Mouse (Mus musculus): ENCODE data around the gene Gm10553.
"Not testable (repeated sequence)": the region's sequence is repeated elsewhere in the genome, so short reads cannot be mapped to it uniquely, and the experiment has no call there.

Gm10553 gene

DNA sequence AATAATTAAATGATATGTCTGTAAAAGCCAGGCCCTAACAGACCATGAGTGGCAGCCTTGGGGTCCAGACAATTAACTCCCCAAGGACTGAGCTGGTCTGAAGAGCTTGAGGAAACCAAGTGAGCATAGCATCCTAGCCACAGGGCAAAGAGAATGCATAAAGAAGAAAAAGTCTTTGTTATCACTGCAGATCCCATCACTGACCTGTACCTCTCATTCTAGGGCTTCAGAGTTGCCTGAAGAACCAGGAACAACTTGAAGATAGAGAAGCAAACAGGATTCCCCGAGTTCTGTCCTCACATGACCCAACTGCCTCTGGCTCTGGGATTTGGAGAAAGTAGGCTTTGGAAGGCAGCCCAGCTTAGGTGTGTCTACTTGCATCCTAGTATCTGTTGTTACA lies at the start of gene Gm10553:
TSS of gene Gm10553 (plus strand) at position 301 of the 400 bp plus-strand sequence.
- not testable (repeated sequence) for DNase-seq (ENCODE audit: low read depth, low spot score)

DNA sequence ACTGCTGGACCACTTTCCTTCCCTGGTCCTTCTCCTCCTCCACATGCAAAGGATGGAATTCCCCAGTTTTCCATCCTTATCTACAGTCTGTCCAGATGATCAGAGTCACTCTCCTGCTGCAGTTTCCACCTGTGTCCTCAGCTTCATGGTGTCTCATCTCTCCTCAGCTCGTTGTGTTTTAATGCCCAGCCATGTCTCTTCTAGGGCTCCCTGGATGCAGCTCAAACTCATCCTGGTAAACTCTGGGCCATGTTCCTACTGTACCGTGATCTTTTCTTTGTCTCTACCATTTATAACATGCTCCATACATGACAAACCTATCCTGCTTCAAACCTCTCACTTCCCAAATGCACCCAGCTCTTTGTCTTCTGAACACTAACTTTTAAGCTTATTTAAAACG lies 28.3 kb upstream of the Gm10553 start:
- DNase-seq (ENCODE audit: low read depth, low spot score): not testable (repeated sequence)

DNA sequence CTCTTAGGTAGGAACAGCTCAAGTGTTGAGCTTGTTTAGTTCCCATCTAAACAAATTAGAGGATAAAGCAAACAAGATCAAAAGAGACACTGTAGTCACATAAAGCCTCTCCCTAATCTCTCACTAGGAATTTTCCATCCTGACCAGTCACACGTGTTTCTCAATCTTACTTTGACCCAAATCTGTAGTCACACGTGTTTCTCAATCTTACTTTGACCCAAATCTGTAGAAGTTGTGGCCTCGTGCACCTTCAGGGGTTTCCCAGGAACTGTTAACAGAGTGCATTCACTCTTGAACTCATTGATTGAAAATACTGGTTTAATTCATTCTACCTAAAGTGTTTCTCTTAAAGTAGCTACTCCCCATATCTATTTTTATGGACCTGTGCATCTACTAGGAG lies 26.9 kb upstream of the Gm10553 start:
- DNase-seq (ENCODE audit: low read depth, low spot score): not testable (repeated sequence)

DNA sequence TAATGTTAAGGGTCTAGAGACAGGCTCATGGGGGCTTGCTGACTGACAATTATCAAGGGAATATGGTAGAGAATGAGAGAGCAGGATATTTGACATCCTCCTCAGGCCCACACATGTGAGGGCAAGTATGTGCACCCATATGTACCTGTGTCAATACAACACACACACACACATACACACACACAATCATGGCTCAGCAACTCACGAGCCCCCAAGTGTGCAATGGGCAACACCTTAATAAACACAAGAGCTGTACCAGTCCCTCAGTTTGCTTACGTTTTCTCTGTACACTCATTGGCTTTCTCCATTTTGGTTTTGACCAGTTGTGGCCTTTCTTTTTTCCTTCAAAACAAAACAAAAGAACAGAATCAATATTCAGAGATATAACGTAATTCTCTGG lies 15.2 kb upstream of the Gm10553 start:
- DNase-seq (ENCODE audit: low read depth, low spot score): not testable (repeated sequence)

DNA sequence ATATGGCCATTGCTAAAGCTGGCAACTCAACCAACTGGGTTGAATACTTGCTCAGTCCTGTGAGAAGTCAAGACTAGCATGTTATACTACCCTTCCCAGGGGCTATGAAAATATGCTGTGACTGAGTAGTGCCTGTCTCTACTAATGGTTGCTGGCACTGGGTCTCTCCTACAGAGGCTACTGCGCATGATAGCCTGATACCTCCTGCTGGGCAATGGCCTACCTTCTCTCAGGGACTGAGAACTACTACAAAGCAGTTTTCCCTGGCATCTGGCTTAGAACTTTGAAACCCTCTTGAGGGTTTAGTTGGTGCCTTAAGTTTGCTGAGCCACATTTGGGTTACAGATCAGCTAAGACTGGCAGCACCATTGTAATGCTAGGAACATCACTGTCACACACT lies 13.8 kb upstream of the Gm10553 start:
- DNase-seq (ENCODE audit: low read depth, low spot score): not testable (repeated sequence)

DNA sequence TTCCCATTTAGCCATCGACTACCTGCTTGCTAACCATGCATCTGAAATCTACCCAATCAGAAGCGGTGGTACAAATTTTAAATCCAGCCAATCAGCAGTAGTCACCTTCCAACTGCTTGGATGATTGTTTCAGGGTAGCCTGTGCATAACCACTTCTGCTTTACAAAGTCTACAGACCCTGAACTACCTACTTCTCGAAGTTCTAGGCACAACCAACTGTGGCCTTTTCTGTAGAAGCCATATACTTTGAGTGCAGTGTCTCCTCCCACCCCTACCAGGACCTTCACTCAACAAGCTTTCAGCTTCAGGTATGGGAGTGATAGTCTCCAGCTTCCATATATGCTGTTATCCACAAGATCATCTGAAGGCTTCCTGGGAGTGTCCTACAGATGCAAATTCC lies 7.8 kb upstream of the Gm10553 start:
- not testable (repeated sequence) for DNase-seq (ENCODE audit: low read depth, low spot score)

DNA sequence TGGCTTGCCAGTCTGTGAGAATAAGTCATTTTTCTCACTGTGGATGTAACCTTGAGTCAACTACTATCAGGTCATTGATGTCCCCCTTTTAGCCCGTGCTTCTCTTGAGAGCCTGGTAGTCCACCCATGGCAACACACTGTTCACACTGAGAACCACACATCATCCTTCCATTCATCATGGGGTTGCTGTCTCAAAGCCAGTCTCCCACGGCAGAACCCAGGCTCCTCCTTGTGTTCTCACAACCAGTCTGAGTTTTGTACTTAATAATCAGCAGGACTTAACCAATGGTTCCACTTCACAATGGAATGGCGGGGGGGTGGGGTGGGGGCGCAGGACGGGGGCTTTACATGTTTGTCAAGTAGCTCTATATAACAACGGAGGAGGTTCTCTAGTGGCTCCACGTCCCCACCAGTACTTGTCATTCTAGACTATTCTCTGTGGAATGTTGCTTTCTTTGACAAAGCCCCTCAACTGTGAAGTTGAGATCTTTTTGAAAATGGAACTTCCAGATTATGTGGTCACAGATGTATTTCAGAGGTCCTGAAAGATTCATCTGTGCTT lies 6.9 kb upstream of the Gm10553 start:
- DNase-seq (ENCODE audit: low read depth, low spot score): not testable (repeated sequence)

DNA sequence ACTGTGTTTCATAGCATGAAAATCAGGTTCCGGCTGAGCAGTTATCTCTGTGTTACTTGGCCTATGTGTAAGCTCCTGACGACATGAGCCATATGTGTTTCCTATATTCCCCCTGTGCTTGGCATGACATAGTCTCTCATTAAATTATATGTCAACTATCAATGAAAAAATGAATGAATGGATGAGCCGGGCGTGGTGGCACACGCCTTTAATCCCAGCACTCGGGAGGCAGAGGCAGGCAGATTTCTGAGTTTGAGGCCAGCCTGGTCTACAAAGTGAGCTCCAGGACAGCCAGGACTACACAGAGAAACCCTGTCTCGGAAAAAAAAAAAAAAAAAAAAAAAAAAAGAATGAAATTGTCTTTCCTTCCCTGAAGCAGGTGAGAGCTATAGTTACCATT lies 883 bp upstream of the Gm10553 start:
- not testable (repeated sequence) for DNase-seq (ENCODE audit: low read depth, low spot score)

DNA sequence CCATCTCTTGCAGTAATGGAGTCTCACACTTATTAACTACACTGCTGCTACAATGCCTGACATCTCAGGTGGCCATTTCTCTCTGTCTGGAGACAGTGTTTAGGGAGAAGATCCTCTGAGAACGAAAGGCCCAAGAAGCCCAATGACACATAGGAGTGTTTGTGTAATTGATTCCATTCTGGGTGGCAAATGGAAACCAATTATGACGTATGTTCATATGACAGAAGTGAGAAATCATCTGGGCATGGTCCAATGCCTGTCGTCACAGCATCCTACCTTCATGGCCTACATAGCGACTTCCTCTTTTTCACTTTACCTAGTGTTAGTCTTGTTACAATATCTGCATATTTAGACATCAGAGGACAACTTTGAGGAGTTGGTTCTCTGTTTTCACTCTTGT lies 1.8 kb downstream of the Gm10553 start:
- DNase-seq (ENCODE audit: low read depth, low spot score): not testable (repeated sequence)

DNA sequence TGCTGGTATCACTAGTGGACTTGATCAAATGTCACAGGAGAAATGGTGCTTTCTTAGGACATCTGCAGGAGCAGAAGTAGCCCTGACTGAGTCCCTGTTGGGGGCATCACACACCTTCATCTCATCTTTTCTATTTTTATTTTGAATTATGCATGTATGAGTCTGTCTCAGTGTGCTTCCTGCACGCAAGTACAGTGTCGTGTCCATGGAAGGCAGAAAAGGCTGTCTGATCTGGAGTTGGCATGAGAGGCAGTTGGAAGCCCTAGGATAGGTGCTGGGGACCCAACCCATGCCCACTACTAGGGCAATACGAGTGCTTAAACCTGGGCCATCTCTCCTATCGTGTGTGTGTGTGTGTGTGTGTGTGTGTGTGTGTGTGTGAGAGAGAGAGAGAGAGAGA lies 5.4 kb downstream of the Gm10553 start:
- DNase-seq (ENCODE audit: low read depth, low spot score): not testable (repeated sequence)

DNA sequence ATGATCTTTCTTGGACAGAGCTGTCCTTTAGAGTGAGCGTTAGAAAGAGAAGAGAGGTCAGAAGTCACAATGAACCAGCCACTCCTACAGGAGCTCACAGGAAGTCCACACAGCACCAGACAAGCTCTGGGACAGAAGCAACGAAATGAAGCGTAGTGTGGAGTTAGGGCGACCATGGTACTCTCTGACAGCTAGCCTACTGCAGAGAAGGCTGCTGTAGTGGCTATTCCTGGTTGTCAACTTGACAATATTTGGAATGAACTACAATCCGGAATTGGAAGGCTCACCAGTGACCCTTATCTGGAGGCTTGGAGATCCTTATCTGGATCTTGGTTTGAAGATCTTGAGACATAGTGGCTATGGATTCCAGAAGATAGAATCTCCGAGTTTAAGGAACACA lies 6.0 kb downstream of the Gm10553 start:
- DNase-seq (ENCODE audit: low read depth, low spot score): not testable (repeated sequence)

DNA sequence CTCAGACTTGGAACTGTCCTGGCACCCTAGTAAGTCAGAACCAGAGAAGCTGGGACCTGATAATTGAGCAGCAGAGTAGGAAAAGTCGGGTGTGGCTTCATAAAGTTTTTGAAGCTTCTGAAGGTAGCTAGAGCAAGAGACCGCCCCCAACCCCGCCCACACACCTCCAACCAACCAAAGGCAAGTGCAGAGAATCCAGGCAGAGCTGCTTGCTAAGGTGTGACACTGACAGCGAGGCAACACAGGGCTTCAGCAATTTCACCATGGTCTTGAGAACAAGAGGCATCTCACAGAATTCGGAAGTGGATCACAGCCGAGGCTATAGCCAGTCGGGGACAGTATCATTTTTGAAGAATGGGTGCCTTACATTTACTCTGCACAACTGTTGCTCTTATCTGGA lies 9.8 kb downstream of the Gm10553 start, which contains the start of gene A530032D15Rik:
TSS of gene A530032D15Rik (minus strand) at position 101 of the 400 bp plus-strand sequence.
- DNase-seq (ENCODE audit: low read depth, low spot score): not testable (repeated sequence)

DNA sequence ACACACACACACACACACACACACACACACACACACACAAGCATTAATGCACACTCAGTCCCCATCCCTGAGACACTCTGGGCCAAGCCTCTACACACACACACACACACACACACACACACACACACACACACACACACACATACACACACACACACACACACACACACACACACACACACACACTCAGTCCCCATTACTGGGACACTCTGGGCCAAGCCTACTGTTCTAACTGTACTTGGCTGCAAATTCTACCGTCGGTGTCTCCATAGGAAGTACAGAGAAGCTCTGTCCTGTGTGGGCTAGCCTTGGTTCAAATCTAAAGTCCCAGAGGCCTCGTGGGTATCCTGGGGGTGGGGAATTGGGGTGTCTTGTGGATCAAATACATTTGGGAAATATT lies 10.9 kb downstream of the Gm10553 start:
- not testable (repeated sequence) for DNase-seq (ENCODE audit: low read depth, low spot score)

DNA sequence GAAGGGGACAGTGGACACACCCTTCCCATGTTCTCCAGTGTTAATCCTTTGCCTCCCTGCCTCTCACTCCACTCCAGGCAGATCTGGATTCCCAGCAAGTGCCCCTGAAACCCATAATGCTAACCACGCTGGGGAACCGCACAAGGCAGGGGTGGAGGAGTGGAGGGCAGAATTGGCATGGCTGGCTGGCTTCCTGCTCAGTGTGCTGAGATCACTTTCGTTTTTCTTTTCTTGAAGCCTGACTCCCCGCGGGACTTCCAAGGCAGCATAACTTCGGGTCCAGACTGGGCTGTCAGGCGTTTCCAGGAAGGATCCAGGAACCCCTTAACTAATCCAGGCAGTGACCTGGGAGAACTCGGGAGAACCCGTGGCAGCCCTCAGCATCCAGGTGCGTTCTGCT lies 11.6 kb downstream of the Gm10553 start:
- DNase-seq (ENCODE audit: low read depth, low spot score): not testable (repeated sequence)

DNA sequence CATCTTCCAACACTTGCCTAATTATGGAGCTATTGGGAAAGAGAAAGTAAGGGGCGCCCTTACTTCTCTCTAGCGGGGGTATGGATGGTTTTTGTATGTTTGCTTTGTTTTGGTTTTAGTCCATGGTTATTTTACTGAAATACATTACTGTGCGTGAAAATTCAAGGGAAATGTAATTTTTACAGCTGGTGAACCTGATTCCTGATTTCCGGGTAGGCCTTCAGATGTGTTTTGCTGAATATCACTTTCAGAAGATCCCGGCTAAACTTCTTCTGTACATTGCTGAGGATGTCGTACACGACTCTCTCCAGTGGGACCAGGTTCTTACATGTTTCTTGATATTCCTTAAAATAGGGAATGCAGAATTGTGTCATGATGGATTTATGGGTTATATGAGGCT lies 12.3 kb downstream of the Gm10553 start:
- DNase-seq (ENCODE audit: low read depth, low spot score): not testable (repeated sequence)

DNA sequence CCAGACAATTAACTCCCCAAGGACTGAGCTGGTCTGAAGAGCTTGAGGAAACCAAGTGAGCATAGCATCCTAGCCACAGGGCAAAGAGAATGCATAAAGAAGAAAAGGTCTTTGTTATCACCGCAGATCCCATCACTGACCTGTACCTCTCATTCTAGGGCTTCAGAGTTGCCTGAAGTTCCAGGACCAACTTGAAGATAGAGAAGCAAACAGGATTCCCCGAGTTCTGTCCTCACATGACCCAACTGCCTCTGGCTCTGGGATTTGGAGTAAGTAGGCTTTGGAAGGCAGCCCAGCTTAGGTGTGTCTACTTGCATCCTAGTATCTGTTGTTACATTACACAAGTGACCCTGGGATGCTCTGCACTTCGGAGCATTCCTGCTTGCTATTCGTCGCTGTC lies 12.9 kb downstream of the Gm10553 start:
- not testable (repeated sequence) for DNase-seq (ENCODE audit: low read depth, low spot score)

DNA sequence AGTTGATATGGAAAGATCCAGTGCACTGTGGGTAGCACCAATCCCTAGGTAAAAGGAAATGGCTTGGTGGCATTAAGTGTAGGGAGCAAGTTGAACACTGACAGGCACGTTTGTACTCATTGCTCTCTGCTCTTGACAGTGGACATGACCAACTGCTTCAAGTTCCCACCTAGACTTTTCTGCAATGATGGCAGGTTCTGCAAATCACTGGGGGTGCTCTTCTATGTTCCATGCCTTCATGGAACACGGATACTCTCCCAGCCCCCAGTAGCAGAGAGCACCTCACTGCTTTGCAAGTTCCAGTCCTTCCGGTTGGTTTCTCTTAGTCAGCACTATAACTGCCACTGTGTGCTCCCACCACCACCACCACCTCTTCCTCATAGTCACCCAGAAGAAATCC lies 14.1 kb downstream of the Gm10553 start:
- DNase-seq (ENCODE audit: low read depth, low spot score): not testable (repeated sequence)

DNA sequence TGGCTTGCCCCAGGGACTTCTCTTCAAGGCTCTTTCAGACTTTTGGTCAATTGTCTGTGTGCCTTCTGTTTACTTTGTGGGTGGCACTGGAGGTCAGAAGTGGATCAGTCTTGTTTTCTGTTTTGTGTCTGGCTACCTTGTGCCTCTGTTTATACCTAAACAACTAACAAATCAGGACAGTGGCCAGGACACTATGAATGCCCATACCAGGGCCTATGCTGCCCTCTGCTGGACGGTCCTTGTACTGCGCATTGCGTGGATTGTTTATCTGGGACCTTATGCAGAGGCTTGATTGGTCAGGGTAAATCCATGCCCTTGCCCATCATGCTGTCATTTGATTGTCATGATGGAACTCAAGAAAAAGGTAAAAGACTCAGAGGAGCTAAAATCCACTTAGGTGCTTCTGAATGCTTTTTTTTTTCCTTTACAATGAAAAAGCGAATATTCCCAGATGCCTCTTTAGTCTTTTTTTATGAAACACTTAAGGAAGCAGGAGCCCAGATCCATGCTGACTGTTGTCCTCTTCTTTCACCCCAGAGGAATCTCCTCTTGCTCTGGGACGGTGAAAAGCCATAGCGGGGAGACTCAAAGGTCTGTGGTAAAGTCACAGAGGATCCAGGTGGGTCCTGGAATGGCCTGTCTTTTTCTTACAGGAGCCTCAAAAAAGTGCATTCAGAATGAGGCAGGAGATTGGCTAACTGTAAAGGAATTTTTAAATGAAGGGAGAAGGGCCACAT lies 14.9 kb downstream of the Gm10553 start:
- not testable (repeated sequence) for DNase-seq (ENCODE audit: low read depth, low spot score)

DNA sequence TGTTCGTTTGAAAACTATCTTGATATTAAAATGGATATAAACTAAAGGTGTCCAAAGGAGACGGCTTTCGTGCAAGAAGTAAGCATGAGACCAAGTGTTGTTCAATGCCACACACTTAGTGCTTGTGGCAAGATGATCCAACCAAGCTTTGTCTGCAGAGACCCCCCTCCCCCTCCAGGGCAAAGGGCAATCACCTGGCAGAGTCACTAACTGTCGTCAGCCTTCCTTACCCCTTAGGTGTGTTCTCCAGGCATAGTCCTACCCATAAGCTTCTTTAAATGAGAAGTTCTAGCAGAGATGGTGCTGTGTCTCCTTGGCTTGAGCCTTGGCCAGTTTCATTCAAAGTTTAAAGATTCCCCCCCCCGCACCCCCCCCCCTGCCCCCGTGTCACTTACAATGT lies 17.6 kb downstream of the Gm10553 start:
- DNase-seq (ENCODE audit: low read depth, low spot score): not testable (repeated sequence)

DNA sequence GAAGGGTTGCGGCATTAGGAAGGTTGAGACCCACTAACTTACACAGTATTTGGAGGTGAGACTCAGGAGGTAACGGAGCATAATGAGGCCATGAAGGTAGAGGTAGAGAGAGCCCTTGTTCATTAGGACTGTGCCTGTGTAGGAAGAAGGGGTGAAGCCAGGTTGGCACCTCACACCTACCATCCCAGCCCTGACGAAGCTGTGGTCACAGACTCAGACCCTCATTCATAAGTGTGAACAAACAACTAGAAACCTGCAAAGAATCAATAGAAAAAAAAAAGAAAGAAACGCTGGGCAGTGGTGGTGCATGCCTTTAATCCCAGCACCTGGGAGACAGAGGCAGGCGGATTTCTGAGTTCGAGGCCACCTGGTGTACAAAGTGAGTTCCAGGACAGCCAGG lies 18.4 kb downstream of the Gm10553 start:
- DNase-seq (ENCODE audit: low read depth, low spot score): not testable (repeated sequence)

DNA sequence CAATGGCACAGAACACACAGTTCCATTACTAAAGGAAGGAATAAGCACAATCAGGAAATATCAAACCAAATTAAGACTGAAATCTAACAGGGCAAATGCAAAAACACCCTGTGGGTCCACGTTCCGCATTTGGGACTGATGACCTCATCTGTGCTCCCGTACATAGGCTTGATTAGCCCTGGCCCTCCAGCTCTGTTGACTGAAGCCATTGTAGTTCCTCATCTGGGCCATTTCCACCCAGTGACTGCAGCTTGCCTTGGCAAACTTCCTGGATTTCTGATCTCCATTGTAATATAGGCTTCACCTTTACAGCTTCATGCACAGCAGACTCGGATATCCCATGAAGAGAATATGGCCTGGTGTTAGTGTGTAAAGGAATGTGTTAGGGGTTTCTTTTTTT lies 21.9 kb downstream of the Gm10553 start:
- DNase-seq (ENCODE audit: low read depth, low spot score): not testable (repeated sequence)

DNA sequence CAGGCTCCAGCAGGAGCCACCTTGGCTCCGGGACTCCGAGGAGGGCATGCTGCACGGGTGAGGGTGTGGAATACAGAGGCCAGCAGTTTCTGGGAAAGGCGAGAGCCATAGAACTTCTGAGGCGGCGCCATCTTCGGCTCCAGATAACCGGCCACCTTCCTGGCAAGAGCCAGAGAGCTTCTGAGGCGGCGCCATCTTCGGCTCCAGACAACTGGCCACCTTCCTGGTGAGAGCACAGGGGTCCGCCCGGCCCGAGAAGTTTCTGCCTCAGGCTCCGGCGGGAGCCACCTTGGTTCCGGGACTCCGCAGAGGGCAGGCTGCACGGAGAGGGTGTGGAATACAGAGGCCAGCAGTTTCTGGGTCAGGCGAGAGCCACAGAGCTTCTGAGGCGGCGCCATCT lies 33.7 kb downstream of the Gm10553 start:
- DNase-seq (ENCODE audit: low read depth, low spot score): not testable (repeated sequence)

All from retina, postnatal 7 days (tissue).